Mouse (Mus musculus) hindlimb bud, embryonic 11.5 days (tissue): ENCODE measurements at regions not wholly inside any gene's neighbourhood (a gene's known extent, or its start where the extent isn't known, plus 50 kb on each side); places are given as distances from the start of the nearest gene placed in this dataset.
A peak's percentile ranks its signal among the peaks of the same experiment; 100 is the strongest.

Source experiments
- DNase-seq: peaks from one replicate; pipeline ENCODE4 v3.0.0-alpha.2; 2012; ENCODE audit warnings: low read depth, low spot score; ENCODE audit errors: extremely low spot score

GRCm38 (mm10) chr16:24153943-24154342 lies 165.3 kb upstream of the Bcl6 start:
- DNase-seq: no peak

DNA sequence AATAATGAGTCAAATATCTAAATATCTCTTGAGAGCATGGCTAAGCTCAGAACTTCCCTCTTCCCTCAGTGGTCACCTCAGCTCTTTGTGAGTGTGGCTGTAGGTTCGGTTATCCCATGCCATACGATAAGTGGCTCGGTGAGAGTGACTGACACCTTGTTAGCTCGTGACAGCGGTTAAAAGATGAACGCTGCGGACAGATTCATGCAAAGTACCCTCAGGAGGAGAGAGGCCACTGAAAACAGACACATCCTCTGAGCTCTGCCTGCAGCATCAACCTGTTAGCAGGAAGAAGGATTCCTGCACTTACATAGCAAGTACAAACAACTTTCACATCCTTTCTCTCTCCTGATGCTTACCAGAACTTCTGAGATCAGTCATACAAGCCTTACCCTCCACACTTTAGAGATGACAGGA lies 163.2 kb upstream of the Bcl6 start:
- DNase-seq: no peak

GRCm38 (mm10) chr16:24151178-24151725 lies 162.6 kb upstream of the Bcl6 start:
- DNase-seq: no peak

GRCm38 (mm10) chr16:24150512-24150911 lies 161.9 kb upstream of the Bcl6 start:
- DNase-seq: no peak

- DNase-seq: no peak
Measured at GRCm38 (mm10) chr16:24149441-24149840, 160.8 kb upstream of the Bcl6 start.

DNA sequence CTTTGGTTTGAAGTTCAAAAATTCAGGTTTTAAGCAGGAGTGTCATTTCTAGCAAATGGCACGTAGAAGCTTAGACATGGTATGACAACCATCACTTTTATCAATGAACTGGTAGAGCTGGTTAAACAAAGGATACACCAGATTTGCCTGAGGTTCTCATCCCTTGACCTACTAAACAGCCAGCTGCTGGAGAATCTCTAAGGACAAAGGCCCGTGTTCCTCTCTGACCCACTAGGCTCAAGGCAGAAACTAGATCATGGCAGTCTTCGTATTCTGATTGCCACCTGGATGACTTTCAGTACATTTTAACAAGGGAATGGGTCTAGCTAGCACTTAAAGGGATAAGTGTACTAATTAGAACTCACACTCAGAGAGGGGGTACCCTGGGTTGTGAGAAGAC lies 155.2 kb upstream of the Bcl6 start:
- no peak for DNase-seq

DNA sequence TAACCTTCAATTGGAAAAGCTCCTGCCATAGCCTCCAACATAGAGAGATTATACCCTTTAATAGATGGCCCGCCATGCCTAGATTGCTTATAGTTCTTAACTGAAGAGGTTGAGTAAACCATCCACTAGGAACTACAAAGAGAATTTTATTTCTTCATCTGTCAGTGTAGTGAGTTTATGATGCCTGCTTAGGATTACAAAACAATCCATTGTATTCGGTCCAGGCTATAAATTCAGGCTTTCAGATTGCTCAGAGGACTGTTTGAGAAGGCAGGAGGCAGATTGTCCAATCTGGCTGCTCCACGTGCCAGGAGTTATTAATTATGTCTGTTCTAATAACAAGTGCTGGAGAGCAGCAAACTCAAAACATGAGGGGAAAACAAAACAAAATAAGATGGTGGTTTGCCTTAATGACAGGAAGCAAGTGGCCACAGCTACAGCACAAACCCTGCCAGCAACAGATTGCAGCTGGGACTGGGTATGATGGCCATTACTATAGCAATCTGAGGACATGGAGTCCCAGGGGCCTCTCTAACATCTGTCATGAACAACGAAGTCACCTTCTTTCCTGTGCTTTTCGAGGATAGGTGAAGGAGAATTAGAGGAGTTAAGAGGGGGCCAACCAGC lies 154.4 kb upstream of the Bcl6 start:
- DNase-seq: peak; percentile 35

GRCm38 (mm10) chr16:24139109-24139508 lies 150.5 kb upstream of the Bcl6 start:
- DNase-seq: no peak

GRCm38 (mm10) chr16:24137266-24138033 lies 148.8 kb upstream of the Bcl6 start:
- no peak for DNase-seq

- DNase-seq: no peak
Measured at GRCm38 (mm10) chr16:24136483-24137148, 148.0 kb upstream of the Bcl6 start.

DNA sequence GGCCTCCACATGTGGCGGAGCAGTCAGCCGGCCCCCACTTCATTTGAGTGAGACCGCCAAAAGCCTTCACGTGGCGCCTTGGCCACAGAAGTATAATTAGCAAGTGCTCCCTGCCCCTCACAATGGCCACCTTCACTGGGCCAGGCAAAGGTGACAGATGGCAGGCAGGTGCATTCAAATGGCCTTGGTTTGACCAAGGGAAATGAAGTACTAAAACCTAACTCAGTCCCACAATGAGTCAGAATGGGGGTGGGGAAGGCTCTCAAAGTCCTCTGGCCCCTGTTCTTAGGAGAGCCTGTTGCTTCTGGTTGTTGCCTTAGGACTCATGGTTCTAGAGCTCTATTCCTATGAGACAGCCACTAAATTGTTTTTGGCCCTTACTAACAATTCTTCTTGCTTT lies 147.2 kb upstream of the Bcl6 start:
- no peak for DNase-seq

GRCm38 (mm10) chr16:24135351-24135750 lies 146.7 kb upstream of the Bcl6 start:
- no peak for DNase-seq

GRCm38 (mm10) chr16:24134486-24135050 lies 145.9 kb upstream of the Bcl6 start:
- no peak for DNase-seq

DNA sequence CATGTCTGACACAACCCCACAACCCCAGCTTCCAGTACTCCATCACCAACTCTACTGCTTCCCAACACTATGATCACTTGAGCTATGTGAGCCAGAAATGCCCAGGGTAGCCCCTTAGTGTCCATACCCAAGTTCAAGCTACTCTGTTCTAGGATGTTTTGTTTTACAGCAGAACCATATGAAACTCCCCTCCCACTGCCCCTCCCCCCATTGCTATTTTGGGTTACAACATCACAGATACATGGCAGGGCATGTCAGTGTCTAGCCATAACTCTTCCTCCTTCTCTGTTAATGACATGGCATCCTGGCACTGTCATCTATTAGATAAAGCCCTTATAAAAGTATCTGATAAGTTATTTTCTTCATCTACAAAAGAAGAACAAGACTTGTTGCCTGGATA lies 142.0 kb upstream of the Bcl6 start:
- DNase-seq: no peak

DNA sequence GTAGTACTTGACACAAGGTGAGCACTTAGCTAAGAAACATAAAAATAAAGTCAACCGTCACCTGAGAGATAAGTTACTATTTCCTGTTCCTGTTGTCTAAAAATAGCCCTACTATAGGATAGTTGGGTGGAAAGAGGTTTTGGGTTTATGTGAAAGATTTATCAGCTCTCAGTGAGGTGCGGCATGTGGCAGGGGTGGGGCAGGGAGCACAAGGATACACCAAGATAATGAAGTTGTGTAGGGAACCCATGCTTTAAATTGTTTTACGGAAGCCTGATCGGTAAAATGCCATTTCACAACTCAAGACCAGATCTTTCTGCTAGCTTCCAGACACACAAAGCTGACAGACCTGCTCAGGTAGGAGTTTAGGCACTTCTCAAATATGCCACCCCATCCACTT lies 141.0 kb upstream of the Bcl6 start:
- no peak for DNase-seq

- peak; percentile 42 for DNase-seq
Measured at GRCm38 (mm10) chr16:24128566-24128965, 139.9 kb upstream of the Bcl6 start.

DNA sequence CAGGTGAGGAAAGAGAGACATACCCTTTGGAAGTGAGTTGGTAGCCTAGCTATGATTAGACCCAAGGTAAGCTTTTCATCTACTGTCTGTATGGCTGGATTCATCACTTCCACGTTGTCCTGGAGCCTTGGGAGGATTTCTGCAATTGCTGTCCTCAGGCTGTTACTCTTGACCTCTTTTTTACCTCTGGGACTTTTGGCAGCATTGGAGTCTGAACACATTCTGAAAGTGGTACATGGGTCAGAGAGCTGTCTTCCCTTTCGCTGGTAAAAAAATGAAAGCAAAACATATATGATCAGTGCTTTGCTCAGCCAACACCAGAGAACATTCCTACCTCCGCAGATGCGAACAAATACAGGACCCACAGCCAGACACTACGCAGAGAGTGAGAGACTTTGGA lies 136.1 kb upstream of the Bcl6 start:
- DNase-seq: no peak

DNA sequence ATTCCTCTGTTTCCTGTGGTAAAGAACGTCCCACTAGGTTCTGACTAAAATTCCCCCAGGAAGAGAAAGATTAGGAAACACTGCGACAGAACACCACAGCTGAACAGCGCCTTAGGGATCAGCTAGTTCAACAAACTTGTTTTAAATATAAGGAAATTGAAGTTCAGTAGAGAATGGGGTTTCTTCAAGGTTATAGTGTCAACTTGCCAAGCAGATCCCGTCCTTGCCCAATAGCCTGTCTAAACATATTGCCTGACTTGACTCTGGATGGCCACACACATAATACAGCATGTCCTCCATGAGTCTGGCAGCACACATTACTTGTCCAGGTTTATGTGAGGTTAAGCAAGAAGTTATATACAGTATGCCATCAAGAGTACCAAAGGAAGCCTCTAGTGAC lies 135.4 kb upstream of the Bcl6 start:
- no peak for DNase-seq

DNA sequence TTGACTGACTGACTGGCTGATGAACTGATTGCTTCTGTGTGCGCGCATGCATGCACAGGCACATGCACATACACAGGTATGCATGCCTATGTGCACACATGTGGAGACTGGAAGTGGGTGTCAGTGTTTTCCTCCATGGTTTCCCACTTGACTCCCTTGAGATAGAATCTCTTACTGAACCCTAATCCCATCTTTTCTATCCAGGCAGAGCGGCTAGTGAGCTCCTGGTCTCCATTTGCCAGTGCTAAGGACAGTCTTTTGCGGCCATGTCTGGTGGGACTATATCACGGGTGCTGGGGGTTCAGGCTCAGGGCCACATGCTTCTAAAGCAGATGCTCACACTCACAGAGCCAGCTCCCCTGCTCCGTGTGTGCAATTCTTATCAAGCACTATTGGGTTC lies 133.0 kb upstream of the Bcl6 start:
- no peak for DNase-seq

DNA sequence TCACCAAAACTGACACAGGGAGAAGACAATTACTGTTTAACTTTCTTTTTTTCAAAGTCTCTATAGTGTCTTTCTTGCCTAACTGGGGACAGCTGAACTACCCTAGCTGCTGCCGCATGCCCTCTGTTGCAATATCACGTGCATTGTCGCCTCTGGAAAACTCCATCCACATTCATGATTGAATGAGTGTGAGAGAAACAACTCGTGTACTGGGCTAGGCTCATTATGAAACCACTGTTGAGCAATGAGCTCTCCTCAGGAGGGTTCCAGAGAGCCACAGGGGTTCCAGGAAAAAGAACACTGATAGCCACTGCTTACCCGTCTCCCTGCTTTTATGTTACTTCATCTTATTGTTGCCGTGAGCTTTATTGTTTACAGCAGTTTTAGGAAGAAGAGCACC lies 132.2 kb upstream of the Bcl6 start:
- no peak for DNase-seq

GRCm38 (mm10) chr16:24118487-24118886 lies 129.8 kb upstream of the Bcl6 start:
- DNase-seq: no peak
